ENCODE assay signal across 9 mouse cellular contexts in genomic region chr5:34287001-34287837, GRCm38 (mm10). TPM values are rescaled to one million over a fixed set of nuclear protein-coding genes. Genes with fewer than 3 reads are reported as not detected.
A peak's percentile ranks its signal among the peaks of the same experiment; 100 is the strongest.
DNase-seq lines count a peak whose midpoint lies in the region; ATAC-seq and TF ChIP-seq lines count a peak whose summit lies in the region.
"Had no signal": no experiment of that assay in that cellular context is flagged by ENCODE, and none has a peak within 500 bp of the region (broad histone marks: within the 10 kb centered on the region; RNA-seq: fewer than 3 reads in every experiment).

No protein-coding gene starts in this region.

- no peak for TF ChIP-seq CTCF in E14TG2a.4 (conservative IDR thresholded peaks at IDR 0.05; ENCODE audit: low read length)
- no peak for TF ChIP-seq CTCF in testis, adult 2 months (IDR thresholded peaks at IDR 0.05; ENCODE audit: control insufficient read depth, insufficient read depth, insufficient replicate concordance, low read depth, low read length)

- peak overlapping the region; percentile 74 for H3K4me3 ChIP-seq in heart, embryonic 13.5 days
- H3K4me3 ChIP-seq in E14TG2a.4 (replicated peaks; ENCODE audit: low read length), result peak overlapping the region; percentile 85
- peak overlapping the region; percentile 65 for H3K4me3 ChIP-seq in heart, embryonic 15.5 days
- peak overlapping the region; percentile 87 for H3K4me3 ChIP-seq in testis, adult 2 months (ENCODE audit: control insufficient read depth, low read depth, low read length)

- H3K4me1 ChIP-seq in heart, embryonic 13.5 days, result peaks cover 25% of the 10 kb centered on the region
- H3K4me1 ChIP-seq in E14TG2a.4 (replicated peaks; ENCODE audit: low read depth, low read length), result peaks cover 61% of the 10 kb centered on the region
- H3K4me1 ChIP-seq in heart, embryonic 15.5 days (replicated peaks), result peaks cover 24% of the 10 kb centered on the region
- H3K4me1 ChIP-seq in testis, adult 2 months (ENCODE audit: control insufficient read depth, insufficient read depth, low read length), result peaks cover 14% of the 10 kb centered on the region

- peak overlapping the region; percentile 65 for H3K9ac ChIP-seq in heart, embryonic 13.5 days
- peak overlapping the region; percentile 40; the same call in 1 of the 2 replicates for H3K9ac ChIP-seq in heart, embryonic 15.5 days

- H3K27ac ChIP-seq in heart, embryonic 13.5 days (replicated peaks), result no peak overlapping the region
- no peak overlapping the region for H3K27ac ChIP-seq in heart, embryonic 15.5 days
- H3K27ac ChIP-seq in testis, adult 2 months (ENCODE audit: control insufficient read depth, insufficient read depth, low read depth, low read length), result no peak overlapping the region

- no peak for TF ChIP-seq POLR2A in testis, adult 2 months (IDR thresholded peaks at IDR 0.05; ENCODE audit: control insufficient read depth, low read depth, low read length)

- no peak for ATAC-seq in heart, embryonic 13.5 days (ENCODE audit: extremely low read depth, insufficient number of reproducible peaks, low FRiP score, low TSS enrichment)
- no peak for ATAC-seq in heart, embryonic 15.5 days (replicated peaks; ENCODE audit: insufficient number of reproducible peaks, insufficient read depth, low FRiP score, low read depth)
- ATAC-seq in megakaryocyte, adult 5-6 weeks (ENCODE audit: poor library complexity, severe bottlenecking), result peak; percentile 34

- peaks cover 94% of the 10 kb centered on the region for H3K27me3 ChIP-seq in heart, embryonic 13.5 days (replicated peaks)
- H3K27me3 ChIP-seq in E14TG2a.4 (ENCODE audit: insufficient read depth, low read length), result peaks cover 36% of the 10 kb centered on the region
- H3K27me3 ChIP-seq in heart, embryonic 15.5 days, result peaks cover 59% of the 10 kb centered on the region
- H3K27me3 ChIP-seq in testis, adult 2 months (ENCODE audit: control insufficient read depth, insufficient read depth, low read length), result no peaks in the 10 kb centered on the region

- H3K4me2 ChIP-seq in heart, embryonic 13.5 days, result peak overlapping the region; percentile 98
- peak overlapping the region; percentile 96 for H3K4me2 ChIP-seq in heart, embryonic 15.5 days

- no peaks in the 10 kb centered on the region for H3K9me3 ChIP-seq in heart, embryonic 13.5 days
- no peaks in the 10 kb centered on the region for H3K9me3 ChIP-seq in E14TG2a.4 (ENCODE audit: low read length)
- H3K9me3 ChIP-seq in heart, embryonic 15.5 days (replicated peaks), result no peaks in the 10 kb centered on the region

- no peak for DNase-seq in heart, adult 11 months
- DNase-seq in cerebellum, adult 9-10 months, result peak; percentile 66
- DNase-seq in layer of hippocampus, adult 11-12 months (ENCODE audit: low spot score), result no peak

- no peaks in the 10 kb centered on the region for H3K36me3 ChIP-seq in heart, embryonic 13.5 days
- no peaks in the 10 kb centered on the region for H3K36me3 ChIP-seq in E14TG2a.4 (ENCODE audit: insufficient read depth, low read length)
- H3K36me3 ChIP-seq in heart, embryonic 15.5 days, result no peaks in the 10 kb centered on the region
- H3K36me3 ChIP-seq in testis, adult 2 months (ENCODE audit: control insufficient read depth, insufficient read depth, low read length), result no peaks in the 10 kb centered on the region; the same call in 1 of the 2 replicates

- 2% methylated on average over 54 of the region's 54 CpGs for WGBS in heart, embryonic 13.5 days
- 2% methylated on average over 54 of the region's 54 CpGs for WGBS in heart, embryonic 15.5 days

RNA-seq across cellular contexts. Expression of gene Zfyve28, which starts 1.0 kb away (rescaled TPM):
- polyA plus RNA-seq in heart, embryonic 13.5 days (2015; fragmentation: Nextera tagmentation; extraction: Ambion mirVana), result 0.07 and 0.19 TPM in 2 replicates
- polyA plus RNA-seq in heart, embryonic 15.5 days (2015; fragmentation: Nextera tagmentation; extraction: Ambion mirVana), result 0.23 and 0.89 TPM in 2 replicates
- total RNA-seq in megakaryocyte, adult 5-6 weeks (2015), result 2.3 and 3.8 TPM in 2 replicates
- 4.8 and 5.5 TPM in 2 replicates for total RNA-seq in megakaryocyte, adult 5-6 weeks (2017)
- polyA plus RNA-seq in testis, adult 2 months (2012; rRNA removed), result 2.5 and 3.2 TPM in 2 replicates

RNA-seq across cellular contexts. Expression of gene Cfap99, which starts 1.2 kb away (rescaled TPM):
- not detected in 2 replicates for polyA plus RNA-seq in heart, embryonic 13.5 days (2015; fragmentation: Nextera tagmentation; extraction: Ambion mirVana)
- 0.08 TPM in 1 of 2 replicates, not detected in the other for polyA plus RNA-seq in heart, embryonic 15.5 days (2015; fragmentation: Nextera tagmentation; extraction: Ambion mirVana)
- total RNA-seq in megakaryocyte, adult 5-6 weeks (2015), result 0.56 and 0.57 TPM in 2 replicates
- 1.2 and 1.9 TPM in 2 replicates for total RNA-seq in megakaryocyte, adult 5-6 weeks (2017)
- polyA plus RNA-seq in testis, adult 2 months (2012; rRNA removed), result 23.1 and 25.7 TPM in 2 replicates
- total RNA-seq: heart, postnatal 10 days had no signal

RNA-seq across cellular contexts. Expression of gene Rnf4, which starts 48.9 kb away (rescaled TPM):
- polyA plus RNA-seq in heart, embryonic 13.5 days (2015; fragmentation: Nextera tagmentation; extraction: Ambion mirVana), result 109 and 110 TPM in 2 replicates
- polyA plus RNA-seq in heart, embryonic 15.5 days (2015; fragmentation: Nextera tagmentation; extraction: Ambion mirVana), result 88.5 and 112 TPM in 2 replicates
- 75.7 and 86.1 TPM in 2 replicates for total RNA-seq in megakaryocyte, adult 5-6 weeks (2015)
- 79.6 and 82.8 TPM in 2 replicates for total RNA-seq in megakaryocyte, adult 5-6 weeks (2017)
- 82.2 and 102 TPM in 2 replicates for polyA plus RNA-seq in testis, adult 2 months (2012; rRNA removed)

Comparison
In these comparisons a context has a peak if more than half of its experiments do, and no peak if none do; other contexts are left out.
1. RNA of gene Cfap99, which starts 1.2 kb away (polyA plus RNA-seq): 23.1 to 25.7 TPM in testis, adult 2 months; 0.08 TPM in heart, embryonic 15.5 days and not detected in heart, embryonic 13.5 days; every median in the first group is over 10 times any median in the second.
2. Peak in every context shown above with its lines, with median percentiles within 50 percentile points of each other: H3K4me3 ChIP-seq.